Mouse (Mus musculus) liver, embryonic 15.5 days (tissue): ENCODE results near the gene Olfr44. TPM values are rescaled to one million over a fixed set of nuclear protein-coding genes. Genes with fewer than 3 reads are reported as not detected.

Experiments
- ATAC-seq: fragments of 200-750 bp; cut with Nextera tagmentation; 2 replicates; pipeline ENCODE4 v1.8.0; 2017; ENCODE audit warnings: moderate number of reproducible peaks, mild to moderate bottlenecking, moderate library complexity; ENCODE audit not compliant: insufficient read depth
- H3K27ac ChIP-seq: fragments of 300-500 bp; sonication (generic); replicated peaks from 2 replicates; pipeline ENCODE4 v1.5.1; 2015; ENCODE audit warnings: mild to moderate bottlenecking, inconsistent platforms
- H3K27me3 ChIP-seq: fragments of 300-500 bp; sonication (generic); 2 replicates; pipeline ENCODE4 v1.6.1; 2015; ENCODE audit warnings: mild to moderate bottlenecking, inconsistent platforms
- H3K36me3 ChIP-seq: fragments of 300-500 bp; sonication (generic); replicated peaks from 2 replicates; pipeline ENCODE4 v1.6.1; 2015; ENCODE audit warnings: moderate library complexity, mild to moderate bottlenecking, inconsistent platforms
- H3K4me1 ChIP-seq: fragments of 300-500 bp; sonication (generic); replicated peaks from 2 replicates; pipeline ENCODE4 v1.6.1; 2015; ENCODE audit warnings: inconsistent platforms
- H3K4me2 ChIP-seq: fragments of 300-500 bp; sonication (generic); 2 replicates; pipeline ENCODE4 v1.6.1; 2015; ENCODE audit warnings: moderate library complexity, mild to moderate bottlenecking, inconsistent platforms
- H3K4me3 ChIP-seq: fragments of 300-500 bp; sonication (generic); replicated peaks from 2 replicates; pipeline ENCODE4 v1.5.1; 2015; ENCODE audit warnings: mild to moderate bottlenecking, inconsistent platforms
- H3K9ac ChIP-seq: fragments of 300-500 bp; sonication (generic); 2 replicates; pipeline ENCODE4 v1.6.1; 2015; ENCODE audit warnings: moderate library complexity, mild to moderate bottlenecking, inconsistent platforms
- H3K9me3 ChIP-seq: fragments of 300-500 bp; sonication (generic); replicated peaks from 2 replicates; pipeline ENCODE4 v1.6.1; 2016; ENCODE audit warnings: inconsistent platforms
- WGBS: fragments of 180-500 bp; shearing (Covaris S2); methylation state at CpG from one replicate; pipeline ENCODE4 v1.1.7; 2015; ENCODE audit warnings: mixed read lengths; ENCODE audit not compliant: insufficient replicate concordance; 5-methylcytosine and 5-hydroxymethylcytosine counted together
- polyA plus RNA-seq: library from polyadenylated mRNA; unstranded; fragments of >200 nt; fragmentation: Nextera tagmentation; extraction: Ambion mirVana; gene quantifications from 2 replicates; pipeline ENCODE4 v1.2.1, GENCODE M21; 2015

Gene Olfr44
- polyA plus RNA-seq: not detected in 2 replicates

DNA sequence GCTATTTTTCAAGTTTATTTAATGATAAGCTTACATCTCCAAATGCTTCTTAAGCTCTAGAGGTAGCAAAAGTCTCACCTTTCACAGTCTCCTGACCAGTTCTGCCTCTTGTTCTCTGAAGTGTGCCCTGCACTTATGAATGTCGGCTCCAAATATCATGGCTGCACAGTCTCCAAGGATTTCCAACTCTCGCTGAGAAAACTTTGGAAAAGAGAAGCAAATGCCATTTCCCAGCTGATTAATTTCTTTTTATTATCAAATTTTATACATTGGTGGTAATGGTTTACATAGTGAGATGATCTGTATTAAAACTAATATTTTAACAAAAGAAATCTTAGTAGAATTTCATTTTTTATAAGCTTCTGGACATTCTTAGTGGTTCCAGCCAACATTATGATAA is at the start of gene Olfr44:
Gene Olfr44, minus strand, starts transcription at position 101 of the 400 bp plus-strand sequence.
- Histone ChIP-seq H3K27me3 (no peaks in the 10 kb centered on the region), H3K27ac (no peak within 1 kb of the TSS), H3K9me3 (no peaks in the 10 kb centered on the region), H3K4me2 (no peak within 1 kb of the TSS), H3K4me1 (no peaks in the 10 kb centered on the region), H3K9ac (no peak within 1 kb of the TSS), H3K4me3 (no peak within 1 kb of the TSS), H3K36me3 (no peaks in the 10 kb centered on the region)
- no peak for ATAC-seq
- WGBS: 75% methylated on average over 2 of the region's 2 CpGs

DNA sequence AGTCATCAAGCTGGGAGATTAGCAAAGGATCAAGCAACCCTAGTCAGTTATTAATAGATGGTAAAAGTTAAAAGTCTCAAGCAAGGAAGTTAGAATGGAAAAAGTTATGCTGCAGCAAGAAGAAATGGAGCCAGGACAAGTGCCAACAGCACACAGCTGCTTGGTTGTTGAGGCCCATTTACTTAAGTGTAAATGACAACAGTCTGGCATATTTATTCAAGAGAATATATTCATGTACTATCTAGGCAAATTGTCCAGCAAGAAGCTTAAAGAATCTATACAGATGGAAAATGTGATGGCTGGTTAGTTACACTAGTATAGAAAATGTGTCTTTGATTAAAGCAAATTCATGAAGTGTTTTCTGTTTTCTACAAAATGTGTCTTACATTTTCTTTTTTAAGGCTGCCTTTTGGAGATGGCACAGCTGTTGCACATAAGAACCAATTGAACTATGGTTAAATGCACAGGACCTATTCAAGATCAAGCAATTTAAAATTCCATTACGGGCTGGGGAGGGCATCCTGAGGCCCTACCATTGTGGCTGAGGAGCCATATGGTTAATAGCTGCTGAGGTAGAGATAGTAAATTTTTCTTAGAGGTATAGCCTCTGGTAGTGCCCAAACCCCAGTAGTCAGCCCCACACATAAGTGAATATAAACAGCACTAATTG is 30.0 kb upstream of the Olfr44 start:
- H3K4me2 ChIP-seq: no peak overlapping the region
- no peak for ATAC-seq
- no peaks in the 10 kb centered on the region for H3K4me1 ChIP-seq
- no peaks in the 10 kb centered on the region for H3K27me3 ChIP-seq
- no peak overlapping the region for H3K4me3 ChIP-seq
- H3K9me3 ChIP-seq: no peaks in the 10 kb centered on the region
- 52% methylated on average over 1 of the region's 1 CpGs for WGBS
- H3K27ac ChIP-seq: no peak overlapping the region
- H3K9ac ChIP-seq: no peak overlapping the region
- H3K36me3 ChIP-seq: no peaks in the 10 kb centered on the region

DNA sequence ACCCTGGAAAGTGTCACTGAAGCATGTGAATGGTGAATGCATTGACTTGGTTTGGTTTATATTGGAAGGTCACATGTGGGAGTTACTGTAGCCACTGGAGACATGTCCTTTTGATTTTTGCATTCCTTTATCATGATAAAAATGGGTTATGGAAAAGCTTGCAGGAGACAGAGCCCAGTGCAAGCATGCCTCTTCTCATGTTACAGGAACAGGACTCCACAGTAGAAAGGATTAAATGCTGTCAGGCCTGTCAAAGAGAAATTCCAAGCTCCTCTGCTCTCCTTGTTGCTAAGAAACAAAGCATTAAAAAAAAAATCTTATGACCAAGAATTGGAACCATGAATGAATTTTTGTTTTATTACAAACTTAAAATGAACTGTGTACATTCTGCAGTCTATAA is 24.8 kb upstream of the Olfr44 start:
- Histone ChIP-seq H3K27ac (no peak overlapping the region), H3K9ac (no peak overlapping the region), H3K36me3 (no peaks in the 10 kb centered on the region), H3K4me2 (no peak overlapping the region), H3K9me3 (no peaks in the 10 kb centered on the region), H3K27me3 (no peaks in the 10 kb centered on the region), H3K4me1 (no peaks in the 10 kb centered on the region), H3K4me3 (no peak overlapping the region)
- no peak for ATAC-seq

DNA sequence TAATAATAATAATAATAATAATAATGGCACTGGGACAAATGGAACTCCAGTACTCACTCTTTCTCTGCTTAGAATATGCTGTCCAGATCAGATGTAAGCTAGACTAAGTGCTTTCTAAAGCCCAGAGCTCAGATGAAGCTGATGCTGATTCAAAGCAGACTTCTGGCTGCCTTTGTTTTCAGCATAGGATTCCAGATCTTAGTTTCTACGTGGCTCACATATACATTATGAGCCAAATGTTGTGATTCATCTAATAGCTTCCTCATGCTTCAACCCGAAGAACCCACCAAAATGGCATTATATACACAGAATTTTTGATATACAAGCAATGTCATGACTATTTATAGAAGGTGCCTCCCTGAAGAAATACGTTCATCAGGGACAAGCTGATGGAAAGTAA is 21.7 kb upstream of the Olfr44 start, which contains the start of gene Olfr957:
Gene Olfr957, minus strand, starts transcription at position 279 of the 400 bp plus-strand sequence.
- H3K27me3 ChIP-seq: no peaks in the 10 kb centered on the region
- no peak within 1 kb of the TSS for H3K4me3 ChIP-seq
- 43% methylated on average over 3 of the region's 3 CpGs for WGBS
- H3K9me3 ChIP-seq: no peaks in the 10 kb centered on the region
- no peak within 1 kb of the TSS for H3K27ac ChIP-seq
- no peaks in the 10 kb centered on the region for H3K4me1 ChIP-seq
- no peak for ATAC-seq
- no peak within 1 kb of the TSS for H3K9ac ChIP-seq
- no peaks in the 10 kb centered on the region for H3K36me3 ChIP-seq
- H3K4me2 ChIP-seq: no peak within 1 kb of the TSS

DNA sequence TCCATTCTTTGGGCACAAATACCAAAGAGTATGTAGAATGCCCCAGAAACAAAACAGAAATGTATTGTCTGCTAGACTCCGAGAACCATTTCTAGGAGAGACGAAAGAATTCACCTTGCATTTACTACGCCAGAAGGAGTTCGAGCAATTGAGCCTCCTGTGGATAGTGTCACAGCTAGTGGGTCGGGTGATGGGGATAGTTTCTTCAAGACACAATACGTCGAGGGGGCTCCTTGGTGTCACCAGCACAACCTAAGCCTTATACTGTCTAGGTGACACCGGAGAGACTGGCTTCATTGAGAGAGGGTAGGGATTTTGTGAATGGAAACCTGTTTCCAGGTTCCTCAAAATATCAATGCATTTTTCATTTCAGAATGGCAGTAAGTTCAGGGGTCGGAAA is 15.6 kb upstream of the Olfr44 start:
- no peaks in the 10 kb centered on the region for H3K4me1 ChIP-seq
- ATAC-seq: no peak
- H3K9ac ChIP-seq: no peak overlapping the region
- H3K9me3 ChIP-seq: no peaks in the 10 kb centered on the region
- no peaks in the 10 kb centered on the region for H3K36me3 ChIP-seq
- no peak overlapping the region for H3K27ac ChIP-seq
- WGBS: 63% methylated on average over 9 of the region's 9 CpGs
- H3K27me3 ChIP-seq: no peaks in the 10 kb centered on the region
- H3K4me2 ChIP-seq: no peak overlapping the region
- no peak overlapping the region for H3K4me3 ChIP-seq

DNA sequence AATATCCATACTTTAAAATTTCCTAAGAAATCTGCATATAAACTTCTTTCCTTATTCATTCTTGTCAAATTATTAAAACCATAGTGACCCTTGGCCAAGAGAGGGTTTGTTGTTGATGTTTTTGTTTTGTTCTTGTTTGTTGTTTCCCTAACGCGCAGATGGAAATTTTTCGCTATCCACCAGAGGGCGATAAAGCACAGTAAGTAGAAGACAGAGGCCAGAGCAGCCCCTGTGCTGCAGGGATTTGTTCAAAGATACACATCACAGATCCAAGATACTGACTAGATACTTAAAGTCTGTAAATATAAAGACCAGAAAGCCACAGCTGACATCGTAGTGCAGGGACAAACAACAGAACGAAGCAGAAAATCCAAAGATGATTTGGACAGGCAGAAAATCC is 15.2 kb upstream of the Olfr44 start:
- H3K4me1 ChIP-seq: no peaks in the 10 kb centered on the region
- 7% methylated on average over 6 of the region's 6 CpGs for WGBS
- no peak overlapping the region for H3K9ac ChIP-seq
- H3K4me3 ChIP-seq: no peak overlapping the region
- H3K36me3 ChIP-seq: no peaks in the 10 kb centered on the region
- H3K27ac ChIP-seq: no peak overlapping the region
- H3K9me3 ChIP-seq: no peaks in the 10 kb centered on the region
- ATAC-seq: no peak
- no peaks in the 10 kb centered on the region for H3K27me3 ChIP-seq
- H3K4me2 ChIP-seq: no peak overlapping the region

DNA sequence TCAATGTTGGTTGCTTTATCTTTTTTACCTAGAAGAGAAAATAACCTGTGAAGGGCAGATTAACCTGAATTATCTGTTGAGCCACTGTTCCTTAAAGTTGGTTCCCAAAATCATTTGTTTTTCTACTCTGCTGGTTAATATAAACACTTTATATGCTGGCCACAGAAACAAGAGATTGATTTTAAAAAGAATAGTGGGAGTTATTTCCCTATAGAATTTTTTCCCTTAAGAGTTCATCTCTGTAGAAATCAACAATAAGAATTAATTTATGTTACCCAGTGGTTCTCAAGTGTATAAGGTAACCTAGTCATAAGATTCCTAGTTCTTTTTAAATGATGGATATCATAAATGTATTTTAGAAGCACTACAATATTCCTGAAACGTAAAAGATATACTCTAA is 22.0 kb downstream of the Olfr44 start, which contains the start of gene Olfr955:
Gene Olfr955, minus strand, starts transcription at position 101 of the 400 bp plus-strand sequence.
- H3K4me1 ChIP-seq: no peaks in the 10 kb centered on the region
- H3K9me3 ChIP-seq: no peaks in the 10 kb centered on the region
- H3K36me3 ChIP-seq: no peaks in the 10 kb centered on the region
- H3K4me2 ChIP-seq: no peak within 1 kb of the TSS
- no peak for ATAC-seq
- no peak within 1 kb of the TSS for H3K27ac ChIP-seq
- H3K4me3 ChIP-seq: no peak within 1 kb of the TSS
- H3K27me3 ChIP-seq: no peaks in the 10 kb centered on the region
- H3K9ac ChIP-seq: no peak within 1 kb of the TSS
- WGBS: 28% methylated on average over 1 of the region's 1 CpGs

DNA sequence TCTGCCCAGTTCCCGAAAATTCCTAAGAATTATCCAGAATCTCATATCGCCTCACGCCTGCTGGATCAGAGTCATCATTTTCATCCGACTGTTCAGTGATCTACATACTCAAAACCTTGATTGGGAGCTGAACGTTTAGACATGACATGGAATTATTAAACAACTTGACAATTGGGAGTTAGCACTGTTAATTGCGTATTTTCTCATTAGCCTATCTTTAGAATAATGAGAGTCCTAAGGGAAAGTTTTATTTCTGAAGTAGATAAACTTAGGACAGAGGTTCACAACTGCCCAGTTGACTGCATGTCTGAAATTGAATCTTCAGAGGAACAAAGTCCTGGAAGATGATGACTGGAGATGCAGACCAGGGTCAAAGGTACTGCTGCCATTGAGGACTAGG is 37.4 kb downstream of the Olfr44 start, which contains the start of gene Olfr954:
Gene Olfr954, plus strand, starts transcription at position 301 of the 400 bp plus-strand sequence.
- Histone ChIP-seq H3K4me1 (no peaks in the 10 kb centered on the region), H3K4me2 (no peak within 1 kb of the TSS), H3K36me3 (no peaks in the 10 kb centered on the region), H3K9me3 (no peaks in the 10 kb centered on the region), H3K27ac (no peak within 1 kb of the TSS), H3K4me3 (no peak within 1 kb of the TSS), H3K27me3 (no peaks in the 10 kb centered on the region), H3K9ac (no peak within 1 kb of the TSS)
- 68% methylated on average over 6 of the region's 6 CpGs for WGBS
- ATAC-seq: no peak

Other genes starting within 250 kb of the Olfr44 start
- gene Olfr1537, start 244.0 kb downstream of the Olfr44 start, polyA plus RNA-seq: not detected in 2 replicates
- gene Olfr945, start 217.2 kb downstream of the Olfr44 start, polyA plus RNA-seq: not detected in 2 replicates
- gene Olfr948, start 167.9 kb downstream of the Olfr44 start, polyA plus RNA-seq: not detected in 2 replicates
- not detected in 2 replicates for gene Olfr951, start 106.6 kb downstream of the Olfr44 start, polyA plus RNA-seq
- gene Olfr952, start 66.8 kb downstream of the Olfr44 start, polyA plus RNA-seq: not detected in 2 replicates
- not detected in 2 replicates for gene Olfr954, start 37.3 kb downstream of the Olfr44 start, polyA plus RNA-seq
- gene Olfr955, start 22.1 kb downstream of the Olfr44 start, polyA plus RNA-seq: not detected in 2 replicates
- not detected in 2 replicates for gene Olfr957, start 21.8 kb upstream of the Olfr44 start, polyA plus RNA-seq
- not detected in 2 replicates for gene Olfr958, start 60.1 kb upstream of the Olfr44 start, polyA plus RNA-seq
- not detected in 2 replicates for gene Olfr959, start 81.6 kb upstream of the Olfr44 start, polyA plus RNA-seq
- 3.2 and 4.6 TPM in 2 replicates for gene AW551984, start 110.4 kb upstream of the Olfr44 start, polyA plus RNA-seq
- not detected in 2 replicates for gene Olfr148, start 116.7 kb upstream of the Olfr44 start, polyA plus RNA-seq
- not detected in 2 replicates for gene Olfr960, start 127.4 kb upstream of the Olfr44 start, polyA plus RNA-seq
- not detected in 2 replicates for gene Olfr961, start 151.1 kb upstream of the Olfr44 start, polyA plus RNA-seq
- not detected in 2 replicates for gene Olfr963, start 173.2 kb upstream of the Olfr44 start, polyA plus RNA-seq
- not detected in 2 replicates for gene Olfr149, start 213.1 kb upstream of the Olfr44 start, polyA plus RNA-seq
- gene Olfr965, start 217.4 kb upstream of the Olfr44 start, polyA plus RNA-seq: not detected in 2 replicates
- gene Olfr150, start 237.0 kb upstream of the Olfr44 start, polyA plus RNA-seq: not detected in 2 replicates